Mouse (Mus musculus) heart, embryonic 11.5 days (tissue): ENCODE measurements at regions not wholly inside any gene's neighbourhood (a gene's known extent, or its start where the extent isn't known, plus 50 kb on each side); places are given as distances from the start of the nearest gene placed in this dataset.

Experiments used
- ATAC-seq: fragments of 200-750 bp; cut with Nextera tagmentation; replicated peaks from 2 replicates; pipeline ENCODE4 v1.8.0; 2017; ENCODE audit warnings: moderate library complexity; ENCODE audit not compliant: insufficient number of reproducible peaks, low FRiP score, low TSS enrichment
- H3K27ac ChIP-seq: fragments of 300-500 bp; sonication (generic); 2 replicates; pipeline ENCODE4 v1.5.1; 2014; ENCODE audit warnings: mild to moderate bottlenecking, low read depth, low read length
- H3K27me3 ChIP-seq: fragments of 300-500 bp; sonication (generic); 2 replicates; pipeline ENCODE4 v1.6.1; 2014; ENCODE audit warnings: mild to moderate bottlenecking, low read length, mixed read lengths; ENCODE audit not compliant: control insufficient read depth, insufficient read depth
- H3K36me3 ChIP-seq: fragments of 300-500 bp; sonication (generic); 2 replicates; pipeline ENCODE4 v1.6.1; 2014; ENCODE audit warnings: mild to moderate bottlenecking, low read length, moderate library complexity, mixed read lengths; ENCODE audit not compliant: control insufficient read depth, insufficient read depth
- H3K4me1 ChIP-seq: fragments of 300-500 bp; sonication (generic); 2 replicates; pipeline ENCODE4 v1.6.1; 2014; ENCODE audit warnings: low read length; ENCODE audit not compliant: control insufficient read depth, insufficient read depth
- H3K4me2 ChIP-seq: fragments of 300-500 bp; sonication (generic); 2 replicates; pipeline ENCODE4 v1.6.1; 2014; ENCODE audit warnings: mild to moderate bottlenecking, moderate library complexity
- H3K4me3 ChIP-seq: fragments of 300-500 bp; sonication (generic); 2 replicates; pipeline ENCODE4 v1.5.1; 2014; ENCODE audit warnings: low read depth, low read length
- H3K9ac ChIP-seq: fragments of 300-500 bp; sonication (generic); 2 replicates; pipeline ENCODE4 v1.6.1; 2014; ENCODE audit warnings: mild to moderate bottlenecking, low read depth, low read length, moderate library complexity
- H3K9me3 ChIP-seq: fragments of 300-500 bp; sonication (generic); replicated peaks from 2 replicates; pipeline ENCODE4 v1.6.1; 2016; ENCODE audit warnings: low read length; ENCODE audit not compliant: control insufficient read depth
- WGBS: fragments of 180-500 bp; shearing (Covaris S2); extraction: QIAGEN DNeasy Blood & Tissue Kit; methylation state at CpG from one replicate; pipeline ENCODE4 v1.1.7; 2014; ENCODE audit not compliant: insufficient replicate concordance; 5-methylcytosine and 5-hydroxymethylcytosine counted together

DNA sequence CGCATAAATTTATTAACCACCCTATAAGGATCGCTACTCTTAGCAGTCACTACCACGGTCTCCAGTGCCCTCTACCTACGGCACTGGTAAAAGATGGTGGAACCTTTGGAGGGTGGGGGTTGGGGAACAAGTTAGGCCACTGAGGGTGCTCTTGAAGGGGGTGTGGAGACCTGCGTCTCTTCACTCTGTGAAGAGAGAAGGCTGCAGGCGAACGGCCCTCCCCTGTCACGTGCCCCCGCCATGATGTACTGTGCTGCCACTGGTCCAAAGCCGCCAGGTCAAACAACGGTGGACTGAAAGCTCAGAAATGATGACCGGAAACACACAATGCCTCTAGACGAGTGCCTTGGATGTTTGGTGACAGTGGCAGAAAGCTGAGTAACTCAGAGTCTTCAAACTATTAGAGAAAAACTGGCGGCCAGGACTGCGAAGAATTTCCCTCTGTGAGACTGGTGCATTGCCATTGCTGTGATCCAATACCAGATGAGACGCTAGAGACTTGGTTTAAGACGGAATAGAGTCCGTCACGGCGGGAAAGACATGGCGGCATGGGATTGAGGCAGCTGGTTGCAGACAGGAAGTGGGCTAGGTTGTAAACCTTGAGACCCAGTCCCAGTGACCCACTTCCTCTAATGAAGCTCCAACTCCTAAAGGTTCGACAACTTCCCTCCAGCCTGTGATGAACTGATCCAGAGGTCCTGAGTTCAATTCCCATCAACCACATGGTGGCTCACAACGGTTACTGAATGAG lies 130.2 kb downstream of the Spata18 start:
- H3K4me1 ChIP-seq = no peaks in the 10 kb centered on the region
- H3K36me3 ChIP-seq = no peaks in the 10 kb centered on the region
- 87% methylated on average over 23 of the region's 23 CpGs for WGBS
- H3K9ac ChIP-seq = no peak overlapping the region
- H3K27ac ChIP-seq = no peak overlapping the region
- no peak overlapping the region for H3K4me3 ChIP-seq
- no peaks in the 10 kb centered on the region for H3K9me3 ChIP-seq
- no peak overlapping the region for H3K4me2 ChIP-seq
- H3K27me3 ChIP-seq = no peaks in the 10 kb centered on the region
- ATAC-seq = no peak

- no peak overlapping the region for H3K9ac ChIP-seq
- H3K27me3 ChIP-seq = no peaks in the 10 kb centered on the region
- no peak for ATAC-seq
- H3K27ac ChIP-seq = no peak overlapping the region
- WGBS = 58% methylated on average over 15 of the region's 15 CpGs
- no peaks in the 10 kb centered on the region for H3K4me1 ChIP-seq
- H3K36me3 ChIP-seq = no peaks in the 10 kb centered on the region
- H3K9me3 ChIP-seq = no peaks in the 10 kb centered on the region
- no peak overlapping the region for H3K4me3 ChIP-seq
- no peak overlapping the region for H3K4me2 ChIP-seq
Measured at GRCm38 (mm10) chr5:73782214-73783091, 131.3 kb downstream of the Spata18 start.

DNA sequence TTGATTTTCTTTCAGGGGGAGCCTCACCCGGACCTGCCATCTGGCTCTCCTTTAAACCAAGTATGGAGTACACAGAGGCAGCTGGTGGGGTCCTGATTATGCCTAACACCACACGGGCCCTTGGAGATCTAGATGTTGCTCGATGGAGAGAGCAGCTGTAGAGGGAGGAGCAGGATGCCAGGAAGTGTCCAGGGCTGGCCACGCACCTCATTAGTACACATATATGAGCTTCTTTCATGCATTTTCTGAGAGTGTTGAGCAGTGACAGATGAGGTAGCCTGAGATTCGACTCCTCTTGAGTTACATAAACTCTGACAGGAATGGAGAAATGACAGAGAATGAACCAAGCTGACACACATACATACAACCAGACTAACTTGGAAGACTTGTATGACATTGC lies 136.1 kb downstream of the Spata18 start:
- ATAC-seq = no peak
- Histone ChIP-seq H3K9me3 (no peaks in the 10 kb centered on the region), H3K27me3 (no peaks in the 10 kb centered on the region), H3K9ac (no peak overlapping the region), H3K36me3 (no peaks in the 10 kb centered on the region), H3K4me3 (no peak overlapping the region), H3K4me2 (no peak overlapping the region), H3K27ac (no peak overlapping the region), H3K4me1 (no peaks in the 10 kb centered on the region)
- WGBS = 68% methylated on average over 5 of the region's 5 CpGs

DNA sequence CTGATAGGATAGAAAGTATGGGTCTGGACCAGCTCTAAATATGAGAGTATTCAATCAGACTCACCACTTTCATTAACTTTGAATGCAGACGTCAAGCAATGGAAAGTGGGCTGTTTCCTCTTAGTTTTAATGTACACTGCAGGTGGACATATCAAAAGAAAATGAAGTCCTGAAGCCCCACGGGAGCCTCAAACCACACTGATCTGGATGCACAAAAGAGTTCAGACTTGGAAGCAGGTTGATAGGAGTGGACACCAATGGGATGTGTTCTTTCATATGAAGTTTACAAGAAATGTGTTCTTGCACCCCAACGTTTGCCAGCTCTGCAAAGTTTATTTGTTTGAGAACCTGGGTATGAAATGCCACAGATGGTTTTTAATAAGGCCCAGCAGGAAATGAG lies 141.0 kb downstream of the Spata18 start:
- Histone ChIP-seq H3K4me3 (no peak overlapping the region), H3K4me2 (no peak overlapping the region), H3K4me1 (no peaks in the 10 kb centered on the region), H3K36me3 (no peaks in the 10 kb centered on the region), H3K27ac (no peak overlapping the region), H3K9ac (no peak overlapping the region), H3K9me3 (no peaks in the 10 kb centered on the region), H3K27me3 (no peaks in the 10 kb centered on the region)
- ATAC-seq = no peak
- 75% methylated on average over 3 of the region's 3 CpGs for WGBS

DNA sequence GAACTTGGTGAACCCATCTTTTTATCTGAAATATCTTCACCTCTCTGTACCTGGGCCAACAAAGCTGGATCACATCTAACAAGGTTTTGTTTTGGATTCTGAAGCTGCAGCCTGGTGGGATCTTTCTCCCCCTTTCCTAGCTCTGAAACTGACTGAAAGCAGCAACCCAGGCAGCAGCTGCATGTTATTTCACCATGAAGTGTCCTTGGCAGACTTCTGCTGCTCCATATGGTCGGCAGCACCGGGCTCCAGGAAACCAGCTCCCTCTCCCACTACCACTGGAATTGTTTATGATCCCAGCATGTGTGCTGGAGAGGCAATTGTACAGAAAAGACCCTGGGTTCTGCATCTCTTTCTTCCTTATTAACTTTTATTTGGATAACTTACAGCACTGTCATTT lies 145.0 kb downstream of the Spata18 start:
- no peaks in the 10 kb centered on the region for H3K36me3 ChIP-seq
- no peaks in the 10 kb centered on the region for H3K4me1 ChIP-seq
- H3K9ac ChIP-seq = no peak overlapping the region
- ATAC-seq = no peak
- H3K27ac ChIP-seq = no peak overlapping the region
- WGBS = 62% methylated on average over 2 of the region's 2 CpGs
- no peak overlapping the region for H3K4me2 ChIP-seq
- H3K27me3 ChIP-seq = no peaks in the 10 kb centered on the region
- no peak overlapping the region for H3K4me3 ChIP-seq
- H3K9me3 ChIP-seq = no peaks in the 10 kb centered on the region

DNA sequence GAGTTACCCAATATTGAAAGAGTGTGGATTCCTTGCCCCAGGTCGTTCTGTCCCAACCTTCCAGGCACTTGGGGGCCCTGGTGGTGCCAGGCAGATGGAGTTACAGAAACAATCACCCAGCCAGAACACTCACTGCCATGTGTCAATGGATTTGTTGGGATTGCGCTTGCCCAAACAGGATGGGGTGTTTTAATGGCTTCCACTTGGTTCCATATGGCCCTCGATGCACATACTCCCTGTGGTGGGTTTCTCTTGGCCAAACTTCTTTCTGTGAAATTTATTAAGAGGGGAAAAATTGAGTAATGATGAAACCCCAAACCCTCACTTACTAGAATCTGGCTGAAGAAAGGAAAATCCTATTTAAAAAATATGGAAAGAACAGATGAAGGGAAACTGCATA lies 146.8 kb downstream of the Spata18 start:
- Histone ChIP-seq H3K36me3 (no peaks in the 10 kb centered on the region), H3K4me2 (no peak overlapping the region), H3K9ac (no peak overlapping the region), H3K9me3 (no peaks in the 10 kb centered on the region), H3K27me3 (no peaks in the 10 kb centered on the region), H3K27ac (no peak overlapping the region), H3K4me3 (no peak overlapping the region), H3K4me1 (no peaks in the 10 kb centered on the region)
- no peak for ATAC-seq
- 81% methylated on average over 3 of the region's 3 CpGs for WGBS

DNA sequence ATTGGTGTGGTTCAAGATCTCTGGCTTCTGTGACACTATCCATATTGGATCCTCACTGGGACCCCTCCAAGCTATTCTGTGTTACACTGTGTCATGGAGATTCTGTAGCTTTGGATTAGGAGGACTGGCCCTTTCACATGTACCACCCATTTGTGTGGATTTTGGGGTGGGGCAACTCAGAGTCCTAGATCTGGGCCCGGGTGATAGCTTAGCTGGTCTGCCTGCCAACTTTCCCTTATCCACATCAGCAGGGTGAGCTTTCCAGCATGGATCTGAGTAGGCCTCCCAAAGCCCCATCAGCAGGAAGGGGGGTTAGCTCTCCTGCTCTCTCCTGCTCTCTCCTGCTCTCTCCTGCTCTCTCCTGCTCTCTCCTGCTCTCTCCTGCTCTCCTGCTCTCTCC lies 152.3 kb downstream of the Spata18 start:
- no peak for ATAC-seq
- no peak overlapping the region for H3K27ac ChIP-seq
- no peaks in the 10 kb centered on the region for H3K4me1 ChIP-seq
- H3K27me3 ChIP-seq = no peaks in the 10 kb centered on the region
- no peak overlapping the region for H3K9ac ChIP-seq
- no peaks in the 10 kb centered on the region for H3K36me3 ChIP-seq
- WGBS = 56% methylated on average over 1 of the region's 1 CpGs
- H3K9me3 ChIP-seq = no peaks in the 10 kb centered on the region
- no peak overlapping the region for H3K4me3 ChIP-seq
- no peak overlapping the region for H3K4me2 ChIP-seq

- H3K36me3 ChIP-seq = no peaks in the 10 kb centered on the region
- H3K9me3 ChIP-seq = no peaks in the 10 kb centered on the region
- ATAC-seq = no peak
- H3K27me3 ChIP-seq = no peaks in the 10 kb centered on the region
- WGBS = 64% methylated on average over 4 of the region's 4 CpGs
- H3K4me2 ChIP-seq = no peak overlapping the region
- no peaks in the 10 kb centered on the region for H3K4me1 ChIP-seq
- no peak overlapping the region for H3K9ac ChIP-seq
- H3K4me3 ChIP-seq = no peak overlapping the region
- H3K27ac ChIP-seq = no peak overlapping the region
Measured at GRCm38 (mm10) chr5:73804556-73805230, 153.5 kb downstream of the Spata18 start.
